Mouse (Mus musculus): Measurements from ENCODE around the gene Myo18b. TPM values are rescaled to one million over a fixed set of nuclear protein-coding genes. Genes with fewer than 3 reads are reported as not detected.

Gene Myo18b
- polyA plus RNA-seq, 1 experiment from 2014 or later: 1.8 TPM

DNA sequence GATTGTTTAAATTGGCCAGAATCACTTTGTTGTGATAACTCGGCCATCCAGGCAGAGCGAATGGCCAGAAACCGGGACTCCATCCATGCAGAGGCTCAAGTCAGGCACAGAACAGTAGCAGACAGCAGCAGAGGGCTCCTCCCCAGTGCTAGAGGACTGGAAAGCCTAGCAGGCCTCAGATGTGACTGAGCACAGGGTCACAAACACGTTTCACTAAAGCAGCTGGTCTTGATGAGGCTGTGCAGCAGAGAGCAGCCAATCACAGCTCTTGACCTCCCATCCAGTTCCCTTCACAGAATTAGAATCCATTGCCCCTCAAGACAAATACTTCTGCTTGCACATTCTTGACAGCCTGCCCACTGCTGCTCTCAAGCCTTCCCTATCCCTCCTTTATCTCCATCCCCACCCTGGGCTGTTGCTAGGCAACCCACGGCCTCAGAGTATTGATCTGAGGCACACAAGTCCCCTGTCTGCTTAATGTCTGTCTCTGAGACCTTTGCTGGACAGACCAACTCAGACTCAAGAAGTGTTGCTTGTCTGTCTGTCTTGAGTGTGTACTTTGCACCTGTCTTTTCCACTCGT lies 52.4 kb downstream of the Myo18b start:
- no peaks in the 10 kb centered on the region for H3K36me3 ChIP-seq
- H3K9me3 ChIP-seq: no peaks in the 10 kb centered on the region
- ATAC-seq (ENCODE audit: low FRiP score, low read depth): peak; percentile 84
- peak overlapping the region; percentile 90 for H3K27ac ChIP-seq (replicated peaks)
- H3K4me1 ChIP-seq: peaks cover 44% of the 10 kb centered on the region
- H3K27me3 ChIP-seq: peaks cover 25% of the 10 kb centered on the region
- H3K4me2 ChIP-seq (replicated peaks): peak overlapping the region; percentile 20; the same call in 1 of the 2 replicates
- no peak overlapping the region for H3K9ac ChIP-seq (replicated peaks)
- H3K4me3 ChIP-seq: no peak overlapping the region
- 24% methylated on average over 6 of the region's 6 CpGs for WGBS

DNA sequence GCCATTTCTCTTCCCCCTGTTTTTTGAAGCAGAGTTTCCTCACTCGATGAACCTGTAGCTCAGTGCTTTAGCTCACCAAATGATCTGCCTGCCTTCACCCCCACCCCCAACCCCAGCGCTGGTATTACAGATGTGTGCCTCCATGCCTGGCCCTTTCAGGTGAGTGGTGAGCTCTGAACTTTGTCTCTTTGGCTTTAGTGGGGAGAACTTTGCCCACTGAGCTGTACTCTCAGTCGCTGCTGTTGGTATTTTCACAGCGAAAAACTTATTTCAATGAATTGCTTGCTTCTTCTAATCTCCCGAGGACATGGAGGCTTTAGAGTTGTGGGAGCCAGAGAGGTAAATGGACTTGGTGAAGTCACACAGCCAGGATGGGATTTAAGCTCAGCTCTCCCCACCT lies 53.5 kb downstream of the Myo18b start:
- no peak overlapping the region for H3K4me3 ChIP-seq
- H3K36me3 ChIP-seq: no peaks in the 10 kb centered on the region
- WGBS: 79% methylated on average over 5 of the region's 5 CpGs
- peaks cover 15% of the 10 kb centered on the region for H3K27me3 ChIP-seq
- no peak overlapping the region for H3K4me2 ChIP-seq (replicated peaks)
- ATAC-seq (ENCODE audit: low FRiP score, low read depth): no peak
- peaks cover 33% of the 10 kb centered on the region for H3K4me1 ChIP-seq
- no peaks in the 10 kb centered on the region for H3K9me3 ChIP-seq
- peak overlapping the region; percentile 90; the same call in 1 of the 2 replicates for H3K27ac ChIP-seq (replicated peaks)
- H3K9ac ChIP-seq (replicated peaks): no peak overlapping the region

DNA sequence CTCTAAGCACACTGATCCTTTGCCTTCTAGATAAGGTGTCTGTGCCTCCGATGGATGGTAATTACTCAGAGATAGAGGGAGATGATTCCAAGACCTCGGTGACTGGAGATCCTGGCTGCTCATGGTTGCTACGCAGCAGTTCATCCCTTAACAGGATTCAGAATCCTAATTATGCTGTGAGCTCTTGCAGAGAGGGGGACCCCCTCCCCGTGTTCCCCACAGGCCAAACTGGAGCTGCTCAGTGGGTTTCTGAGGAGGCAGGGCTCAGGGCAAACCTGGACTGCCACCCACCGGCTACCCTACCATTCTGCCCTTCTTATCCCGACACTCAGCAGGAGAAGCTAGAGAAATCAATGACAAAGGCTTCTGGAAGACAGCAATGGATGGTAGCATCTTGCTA lies 54.3 kb downstream of the Myo18b start:
- Histone ChIP-seq H3K36me3 (no peaks in the 10 kb centered on the region), H3K4me2 (replicated peaks) (no peak overlapping the region), H3K4me3 (no peak overlapping the region), H3K4me1 (peaks cover 32% of the 10 kb centered on the region), H3K9me3 (no peaks in the 10 kb centered on the region), H3K9ac (replicated peaks) (no peak overlapping the region), H3K27me3 (peaks cover 7% of the 10 kb centered on the region; the same call in 1 of the 2 replicates), H3K27ac (replicated peaks) (no peak overlapping the region)
- no peak for ATAC-seq (ENCODE audit: low FRiP score, low read depth)
- 34% methylated on average over 6 of the region's 6 CpGs for WGBS

DNA sequence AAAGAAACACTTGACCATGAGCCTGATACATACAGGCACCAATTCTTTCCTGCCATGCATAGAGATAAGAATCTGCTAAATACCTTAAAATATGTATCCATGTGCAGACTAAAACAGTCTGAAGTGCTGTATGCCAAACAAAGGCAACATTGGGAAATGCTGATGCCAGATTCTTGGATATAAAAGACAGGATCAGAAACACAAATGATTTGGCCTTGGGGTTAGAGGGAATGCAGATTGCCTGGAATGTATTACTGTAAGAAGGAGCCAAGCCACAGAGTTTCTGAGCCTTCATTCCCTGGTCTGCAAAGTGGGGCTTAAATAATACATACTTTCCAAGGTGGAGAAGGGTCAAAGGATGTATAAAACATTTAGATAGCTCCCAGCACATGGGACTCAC lies 61.3 kb downstream of the Myo18b start:
- H3K4me2 ChIP-seq (replicated peaks): no peak overlapping the region
- no peaks in the 10 kb centered on the region for H3K4me1 ChIP-seq
- ATAC-seq (ENCODE audit: low FRiP score, low read depth): no peak
- no peaks in the 10 kb centered on the region for H3K9me3 ChIP-seq
- no peak overlapping the region for H3K9ac ChIP-seq (replicated peaks)
- H3K4me3 ChIP-seq: no peak overlapping the region
- H3K27me3 ChIP-seq: no peaks in the 10 kb centered on the region
- no peak overlapping the region for H3K27ac ChIP-seq (replicated peaks)
- no peaks in the 10 kb centered on the region for H3K36me3 ChIP-seq

DNA sequence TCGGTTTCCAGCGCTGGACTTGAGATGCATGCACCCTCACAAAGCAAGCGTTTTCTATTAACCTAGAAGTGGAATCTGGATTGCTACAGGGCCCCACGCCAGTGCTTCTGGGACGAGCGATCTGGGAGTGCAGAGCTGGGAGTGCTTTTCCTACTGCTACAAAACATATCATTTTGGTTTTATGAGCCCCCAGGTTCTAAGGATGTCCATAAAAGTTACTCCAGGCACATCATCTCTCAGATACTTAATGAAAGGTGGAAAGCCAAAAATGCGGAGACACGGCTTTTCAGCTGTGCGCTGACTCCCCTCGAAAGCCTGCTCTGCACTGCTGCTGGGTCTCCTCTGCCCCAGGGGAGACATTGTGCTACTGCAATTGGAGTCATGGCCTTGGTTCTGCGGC lies 62.3 kb downstream of the Myo18b start:
- Histone ChIP-seq H3K4me2 (replicated peaks) (no peak overlapping the region), H3K27ac (replicated peaks) (no peak overlapping the region), H3K36me3 (no peaks in the 10 kb centered on the region), H3K9ac (replicated peaks) (no peak overlapping the region), H3K4me3 (no peak overlapping the region), H3K27me3 (0 out of 2 replicates have a peak, but pooled peaks cover 4% of the 10 kb centered on the region), H3K9me3 (no peaks in the 10 kb centered on the region), H3K4me1 (no peaks in the 10 kb centered on the region)
- WGBS: 78% methylated on average over 11 of the region's 11 CpGs
- ATAC-seq (ENCODE audit: low FRiP score, low read depth): no peak

DNA sequence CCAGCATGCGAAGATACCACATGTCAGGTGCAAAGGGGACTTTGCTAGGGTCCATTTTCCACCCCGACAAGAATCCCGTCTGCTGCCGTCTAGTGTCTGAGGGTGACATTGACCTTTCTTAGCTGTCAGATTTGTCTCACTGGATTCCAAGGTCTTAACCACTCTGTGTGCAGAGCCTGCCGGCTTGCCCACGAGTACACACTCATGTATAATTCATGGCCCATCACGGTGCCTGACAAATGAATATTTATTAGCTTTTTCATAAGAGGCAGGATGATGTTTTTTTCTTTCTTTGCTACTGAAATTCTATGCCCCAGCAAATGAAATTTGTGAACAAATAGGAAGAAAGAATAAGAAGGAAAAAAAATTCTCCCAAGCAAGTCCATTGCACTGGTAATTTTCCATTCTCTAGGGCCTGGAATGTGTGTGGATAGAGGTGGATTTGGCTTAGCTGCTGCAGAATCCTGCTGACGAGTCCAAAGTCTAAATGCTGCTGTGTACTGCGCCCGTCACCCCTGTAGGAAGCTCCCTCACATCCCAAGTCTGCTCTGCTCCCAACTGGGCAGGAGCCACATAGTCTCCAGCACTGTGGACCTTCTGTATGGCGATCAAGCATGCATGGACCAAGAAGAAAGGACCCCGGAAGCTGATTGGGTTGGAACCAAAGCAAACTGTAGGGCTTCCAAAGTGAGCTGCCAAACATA lies 70.9 kb downstream of the Myo18b start:
- H3K36me3 ChIP-seq: no peaks in the 10 kb centered on the region
- 0 out of 2 replicates have a peak, but pooled peaks cover 13% of the 10 kb centered on the region for H3K27me3 ChIP-seq
- no peaks in the 10 kb centered on the region for H3K9me3 ChIP-seq
- 26% methylated on average over 12 of the region's 12 CpGs for WGBS
- H3K4me2 ChIP-seq (replicated peaks): peak overlapping the region; percentile 15; the same call in 1 of the 2 replicates
- no peak overlapping the region for H3K4me3 ChIP-seq
- ATAC-seq (ENCODE audit: low FRiP score, low read depth): peak; percentile 91
- H3K4me1 ChIP-seq: peaks cover 22% of the 10 kb centered on the region
- H3K9ac ChIP-seq (replicated peaks): no peak overlapping the region
- H3K27ac ChIP-seq (replicated peaks): peak overlapping the region; percentile 84

DNA sequence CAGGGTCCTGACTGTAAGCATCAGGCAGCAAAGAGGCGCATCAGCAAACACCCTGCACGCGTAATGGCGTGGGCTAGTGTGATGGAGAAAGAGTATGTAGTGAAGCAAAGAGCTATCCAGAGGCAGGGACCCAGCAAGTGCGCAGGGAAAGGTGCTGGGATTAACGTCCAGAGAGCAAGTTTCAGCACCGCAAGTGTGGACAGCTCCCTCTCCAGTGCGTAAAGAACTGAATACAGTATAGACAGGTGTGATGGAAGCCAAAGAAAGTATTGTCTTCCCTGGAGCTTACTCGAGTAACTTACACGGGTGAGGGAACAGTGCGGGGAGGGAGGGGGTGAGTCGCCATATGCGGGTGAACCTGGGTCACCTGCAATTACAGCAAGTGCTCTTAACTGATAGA lies 71.8 kb downstream of the Myo18b start:
- H3K27me3 ChIP-seq: 0 out of 2 replicates have a peak, but pooled peaks cover 10% of the 10 kb centered on the region
- H3K9ac ChIP-seq (replicated peaks): no peak overlapping the region
- H3K36me3 ChIP-seq: no peaks in the 10 kb centered on the region
- no peak overlapping the region for H3K4me3 ChIP-seq
- no peaks in the 10 kb centered on the region for H3K9me3 ChIP-seq
- 43% methylated on average over 13 of the region's 13 CpGs for WGBS
- peaks cover 22% of the 10 kb centered on the region for H3K4me1 ChIP-seq
- no peak; the same call in 1 of the 2 replicates for ATAC-seq (ENCODE audit: low FRiP score, low read depth)
- 0 out of 2 replicates have a peak overlapping the region, but pooled peaks have one; percentile 54 for H3K27ac ChIP-seq (replicated peaks)
- H3K4me2 ChIP-seq (replicated peaks): no peak overlapping the region

DNA sequence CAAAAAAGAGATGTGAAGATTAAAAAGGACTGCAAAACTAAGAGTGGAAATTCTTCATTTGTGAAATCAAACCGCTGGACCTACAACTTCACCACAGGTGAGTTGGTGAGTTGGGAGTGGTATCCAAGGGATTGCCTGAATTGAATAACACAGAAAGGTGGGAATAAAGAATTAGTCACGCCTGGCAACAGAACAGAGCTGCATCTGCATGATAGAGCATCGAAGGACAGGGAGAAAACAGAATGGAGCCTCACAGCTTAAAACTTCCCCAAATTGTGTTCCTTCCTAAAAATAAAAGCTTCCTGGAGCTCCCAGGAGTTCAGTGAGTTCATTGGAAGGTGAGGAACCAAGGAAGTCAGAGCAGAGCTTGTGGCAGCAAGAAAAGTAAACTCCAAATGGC lies 73.7 kb downstream of the Myo18b start:
- no peak overlapping the region for H3K9ac ChIP-seq (replicated peaks)
- 68% methylated on average over 3 of the region's 3 CpGs for WGBS
- ATAC-seq (ENCODE audit: low FRiP score, low read depth): no peak
- H3K4me2 ChIP-seq (replicated peaks): no peak overlapping the region
- H3K27me3 ChIP-seq: peaks cover 12% of the 10 kb centered on the region; the same call in 1 of the 2 replicates
- no peaks in the 10 kb centered on the region for H3K9me3 ChIP-seq
- no peaks in the 10 kb centered on the region for H3K36me3 ChIP-seq
- H3K4me1 ChIP-seq: peaks cover 22% of the 10 kb centered on the region
- no peak overlapping the region for H3K4me3 ChIP-seq
- H3K27ac ChIP-seq (replicated peaks): no peak overlapping the region

DNA sequence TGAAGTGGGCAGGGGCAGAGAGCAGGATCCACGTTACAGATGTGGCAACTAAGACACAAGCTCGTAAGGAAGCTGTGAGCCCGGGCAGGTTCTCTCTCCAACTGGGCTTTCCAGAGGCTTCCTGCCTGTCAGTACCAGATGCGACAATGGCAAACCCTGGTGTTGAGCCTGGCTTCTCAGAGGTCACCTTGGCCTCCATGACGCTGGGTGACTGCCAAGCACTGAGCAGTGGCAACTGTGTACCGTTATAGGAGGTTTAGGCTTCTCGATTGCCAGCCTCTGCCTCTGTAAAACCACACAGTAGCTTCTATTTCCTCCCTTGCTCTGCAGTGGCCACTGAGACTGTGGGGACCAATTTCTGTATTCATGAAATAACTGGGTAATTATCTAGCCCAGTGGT lies 81.1 kb downstream of the Myo18b start:
- no peaks in the 10 kb centered on the region for H3K9me3 ChIP-seq
- H3K36me3 ChIP-seq: no peaks in the 10 kb centered on the region
- no peak overlapping the region for H3K27ac ChIP-seq (replicated peaks)
- no peak overlapping the region for H3K4me3 ChIP-seq
- no peak overlapping the region for H3K9ac ChIP-seq (replicated peaks)
- 86% methylated on average over 7 of the region's 7 CpGs for WGBS
- no peaks in the 10 kb centered on the region for H3K4me1 ChIP-seq
- no peak for ATAC-seq (ENCODE audit: low FRiP score, low read depth)
- H3K4me2 ChIP-seq (replicated peaks): no peak overlapping the region
- H3K27me3 ChIP-seq: peaks cover 3% of the 10 kb centered on the region; the same call in 1 of the 2 replicates

DNA sequence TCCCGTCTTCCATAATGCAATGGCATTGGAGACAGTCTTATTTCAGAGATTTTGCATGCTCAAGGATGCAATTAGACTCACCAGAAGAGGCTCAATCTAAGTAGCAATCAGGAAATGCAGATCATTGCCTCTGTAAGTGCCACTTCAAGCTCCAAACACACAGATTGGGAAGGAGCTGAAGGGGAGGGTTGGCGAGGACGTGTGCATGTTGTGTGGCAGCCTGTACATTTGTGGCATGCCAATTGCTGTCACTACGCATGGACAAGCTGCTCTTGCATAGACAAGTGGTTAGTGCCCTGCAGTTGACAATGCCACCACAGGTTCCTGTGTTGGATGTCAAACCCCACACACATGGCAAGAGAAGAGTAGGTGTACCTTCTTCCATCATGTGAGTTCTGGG lies 88.5 kb downstream of the Myo18b start:
- H3K27me3 ChIP-seq: no peaks in the 10 kb centered on the region
- H3K27ac ChIP-seq (replicated peaks): no peak overlapping the region
- no peak overlapping the region for H3K4me2 ChIP-seq (replicated peaks)
- ATAC-seq (ENCODE audit: low FRiP score, low read depth): no peak
- no peak overlapping the region for H3K9ac ChIP-seq (replicated peaks)
- H3K4me3 ChIP-seq: no peak overlapping the region
- H3K4me1 ChIP-seq: peaks cover 12% of the 10 kb centered on the region
- WGBS: 92% methylated on average over 4 of the region's 4 CpGs
- H3K9me3 ChIP-seq: no peaks in the 10 kb centered on the region
- H3K36me3 ChIP-seq: no peaks in the 10 kb centered on the region

DNA sequence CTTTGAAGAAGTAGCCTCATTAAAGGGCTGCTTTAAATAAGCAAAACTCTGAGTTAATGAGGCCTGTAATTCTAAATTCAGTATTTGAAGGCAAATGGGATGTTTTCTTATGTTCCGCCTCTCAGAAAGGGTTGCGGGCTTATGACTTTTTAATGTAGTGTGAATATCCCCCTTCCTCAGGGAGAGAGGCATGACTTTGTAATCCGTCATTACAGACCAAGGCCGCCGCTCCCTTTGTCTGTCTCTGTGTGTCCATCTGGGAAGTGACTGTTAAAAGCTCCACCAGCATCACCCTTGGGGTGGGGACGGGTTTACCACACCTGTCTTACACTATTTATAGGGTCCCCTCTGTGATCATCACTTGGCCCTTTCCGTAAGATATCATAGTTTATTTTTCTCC lies 100.1 kb downstream of the Myo18b start:
- H3K9ac ChIP-seq (replicated peaks): no peak overlapping the region
- H3K4me1 ChIP-seq: peaks cover 11% of the 10 kb centered on the region; the same call in 1 of the 2 replicates
- no peaks in the 10 kb centered on the region for H3K9me3 ChIP-seq
- H3K27me3 ChIP-seq: peaks cover 8% of the 10 kb centered on the region; the same call in 1 of the 2 replicates
- peak overlapping the region; percentile 73 for H3K27ac ChIP-seq (replicated peaks)
- no peaks in the 10 kb centered on the region for H3K36me3 ChIP-seq
- ATAC-seq (ENCODE audit: low FRiP score, low read depth): 0 out of 2 replicates have a peak, but pooled peaks have one; percentile 52
- WGBS: 42% methylated on average over 7 of the region's 7 CpGs
- H3K4me3 ChIP-seq: no peak overlapping the region
- H3K4me2 ChIP-seq (replicated peaks): no peak overlapping the region
